In genomic region chr1:86439487-86440170, GRCm38 (mm10) we compare ENCODE assay signal across 8 mouse cellular contexts. TPM values are rescaled to one million over a fixed set of nuclear protein-coding genes. Genes with fewer than 3 reads are reported as not detected.
DNase-seq lines count a peak whose midpoint lies in the region; ATAC-seq and TF ChIP-seq lines count a peak whose summit lies in the region.
"Had no signal": no experiment of that assay in that cellular context is flagged by ENCODE, and none has a peak within 500 bp of the region (broad histone marks: within the 10 kb centered on the region; RNA-seq: fewer than 3 reads in every experiment).

No protein-coding gene starts in this region.

- no peak for DNase-seq in liver
- DNase-seq in brain, adult 2 months (ENCODE audit: low read depth, low spot score) = peak; percentile 64
- peak; percentile 32 to 46 for DNase-seq in heart, postnatal 10 days
- no peak for DNase-seq in layer of hippocampus, postnatal 36 days
- no peak for DNase-seq in layer of hippocampus, adult 9-10 months (ENCODE audit: low spot score)

- no peak overlapping the region for H3K27ac ChIP-seq in liver, embryonic 12.5 days

- no peaks in the 10 kb centered on the region; the same call in 1 of the 2 replicates for H3K27me3 ChIP-seq in liver, embryonic 12.5 days (replicated peaks)
- no peaks in the 10 kb centered on the region for H3K27me3 ChIP-seq in myocyte (ENCODE audit: control insufficient read depth, insufficient read depth, insufficient read length)

- intact Hi-C loops in heart, postnatal 10 days (cut with DNase I) = loop anchor here (1.0 kb wide), 3 partner anchors 33 to 90 kb away; no protein-coding TSS in a partner anchor

- no peaks in the 10 kb centered on the region for H3K79me2 ChIP-seq in myocyte (ENCODE audit: control insufficient read depth, insufficient read depth)

- ATAC-seq in liver, embryonic 12.5 days = no peak

- peak overlapping the region; percentile 99 for H3K4me2 ChIP-seq in liver, embryonic 12.5 days
- H3K4me2 ChIP-seq in myocyte (ENCODE audit: low read depth) = peak overlapping the region; percentile 94

- 23% methylated on average over 8 of the region's 8 CpGs for WGBS in liver, embryonic 12.5 days (ENCODE audit: insufficient replicate concordance)

- H3K36me3 ChIP-seq in liver, embryonic 12.5 days = no peaks in the 10 kb centered on the region
- no peaks in the 10 kb centered on the region for H3K36me3 ChIP-seq in myocyte (ENCODE audit: control insufficient read depth, insufficient read depth)

- no peak overlapping the region for H3K4me3 ChIP-seq in liver, embryonic 12.5 days
- H3K4me3 ChIP-seq in myocyte = peak overlapping the region; percentile 50

- no peaks in the 10 kb centered on the region for H3K9me3 ChIP-seq in liver, embryonic 12.5 days (replicated peaks)

- peaks cover 92% of the 10 kb centered on the region for H3K4me1 ChIP-seq in liver, embryonic 12.5 days

- no peak overlapping the region for H3ac ChIP-seq in myocyte (ENCODE audit: control insufficient read depth, insufficient read length)

- no peak for TF ChIP-seq POLR2A in myocyte (IDR thresholded peaks at IDR 0.05; ENCODE audit: insufficient read length, low read depth)

- H3K9ac ChIP-seq in liver, embryonic 12.5 days = no peak overlapping the region; the same call in 1 of the 2 replicates

TF ChIP-seq in myocyte, 11 proteins besides CTCF, POLR2A, EP300 and RAD21:
- TF ChIP-seq CEBPB (IDR thresholded peaks at IDR 0.05; ENCODE audit: insufficient read depth, poor library complexity, severe bottlenecking) (no peak), MYOD1 (IDR thresholded peaks at IDR 0.05; ENCODE audit: control insufficient read depth in 1 of 3, insufficient read length in 2 of 3, low read depth in 2 of 3) (no peak), MAX (IDR thresholded peaks at IDR 0.05; ENCODE audit: low read depth) (no peak), USF1 (IDR thresholded peaks at IDR 0.05; ENCODE audit: low read depth) (no peak), REST (IDR thresholded peaks at IDR 0.05; ENCODE audit: insufficient read depth, insufficient read length) (no peak), MYOG (IDR thresholded peaks at IDR 0.05; ENCODE audit: control insufficient read depth in 1 of 3, insufficient read depth in 1 of 3, insufficient read length in 2 of 3, low read depth in 2 of 3) (no peak)

RNA-seq across cellular contexts. Expression of gene Tex44, which starts 13.5 kb away (rescaled TPM):
- polyA plus RNA-seq in liver, embryonic 12.5 days (2016; fragmentation: Nextera tagmentation; extraction: Ambion mirVana) = not detected in 2 replicates
- not detected for total RNA-seq in heart, postnatal 10 days (2021)
- not detected for polyA plus RNA-seq in myocyte (2012; fragmentation: generic; extraction: Trizol)
- total RNA-seq in layer of hippocampus, postnatal 36 days (2021) = not detected
- polyA plus RNA-seq: limb, embryonic 11.5 days had no signal

RNA-seq across cellular contexts. Expression of gene Nmur1, which starts 13.6 kb away (rescaled TPM):
- polyA plus RNA-seq in liver, embryonic 12.5 days (2016; fragmentation: Nextera tagmentation; extraction: Ambion mirVana) = 0.19 TPM in 1 of 2 replicates, not detected in the other
- total RNA-seq in heart, postnatal 10 days (2021) = not detected
- not detected for polyA plus RNA-seq in myocyte (2012; fragmentation: generic; extraction: Trizol)
- not detected for total RNA-seq in layer of hippocampus, postnatal 36 days (2021)

Comparison
In these comparisons a context has a peak if more than half of its experiments do, and no peak if none do; other contexts are left out.
1. DNase-seq: peak in brain, adult 2 months (single experiment) and heart, postnatal 10 days (2 of 2); none in liver (single experiment), layer of hippocampus, postnatal 36 days (0 of 2) and layer of hippocampus, adult 9-10 months (single experiment).